Mouse (Mus musculus) Muller cell, postnatal 12 days (primary cell): Measurements from ENCODE around the gene Upf3b.
"Not testable (repeated sequence)": the region's sequence is repeated elsewhere in the genome, so short reads cannot be mapped to it uniquely, and the experiment has no call there.

ENCODE experiments used
- DNase-seq: peaks from one replicate; pipeline ENCODE4 v3.0.0-alpha.2; 2015; ENCODE audit errors: inconsistent ontology term

Gene Upf3b

DNA sequence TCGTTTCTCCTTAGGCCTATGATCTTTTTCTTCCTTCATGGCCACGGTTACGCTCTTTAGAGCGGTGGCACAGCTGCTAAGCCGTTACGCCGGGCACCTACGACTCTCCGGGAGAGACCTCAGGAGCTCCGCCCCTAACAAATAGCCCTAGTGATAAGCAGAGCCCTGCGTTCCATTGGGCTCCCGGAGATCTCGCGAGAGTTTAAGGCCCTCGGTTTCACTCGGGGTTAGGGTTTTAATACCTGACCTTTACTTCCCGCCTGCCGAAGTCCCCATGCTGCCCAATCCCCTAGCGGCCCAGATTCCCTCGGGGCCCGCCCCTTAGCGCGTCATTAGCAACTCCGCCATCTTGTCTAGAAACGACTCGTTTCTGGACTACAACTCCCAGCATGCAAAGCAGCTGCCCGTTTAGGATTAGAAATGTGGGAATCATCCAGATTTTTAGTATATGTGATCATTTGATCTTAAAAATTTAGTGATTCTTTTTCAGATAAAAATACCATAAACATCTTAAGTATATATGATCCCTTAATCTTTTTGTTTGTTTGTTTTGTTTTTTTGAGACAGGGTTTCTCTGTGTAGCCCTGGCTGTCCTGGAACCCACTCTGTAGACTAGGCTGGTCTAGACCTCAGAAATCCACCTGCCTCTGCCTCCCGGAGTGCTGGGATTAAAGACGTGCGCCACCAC is at the start of gene Upf3b:
Gene Upf3b (minus strand): TSS at position 130 of the 688 bp plus-strand sequence.
- peak; percentile 97 for DNase-seq

DNA sequence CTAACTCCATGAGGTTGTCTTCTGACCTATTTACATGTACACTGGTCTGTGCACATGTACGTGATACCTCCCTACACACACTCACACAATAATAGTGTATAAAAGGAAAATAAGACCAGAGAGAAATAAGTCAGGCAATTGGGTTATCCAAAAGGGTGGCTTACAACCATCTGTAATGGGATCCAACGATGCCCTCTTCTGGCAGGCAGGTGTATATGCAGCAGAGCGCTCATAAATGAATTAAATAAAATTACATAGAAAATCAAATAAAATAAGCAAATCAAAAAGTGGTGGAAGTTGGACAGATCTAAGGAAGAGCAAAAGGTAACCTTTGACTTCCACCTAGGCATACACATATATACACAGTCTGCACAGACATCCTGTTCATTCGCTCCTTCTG is 47.7 kb upstream of the Upf3b start:
- DNase-seq: no peak

- no peak for DNase-seq
These were observed 34.8 kb upstream of the Upf3b start for GRCm38 (mm10) chrX:37144954-37145353.

DNA sequence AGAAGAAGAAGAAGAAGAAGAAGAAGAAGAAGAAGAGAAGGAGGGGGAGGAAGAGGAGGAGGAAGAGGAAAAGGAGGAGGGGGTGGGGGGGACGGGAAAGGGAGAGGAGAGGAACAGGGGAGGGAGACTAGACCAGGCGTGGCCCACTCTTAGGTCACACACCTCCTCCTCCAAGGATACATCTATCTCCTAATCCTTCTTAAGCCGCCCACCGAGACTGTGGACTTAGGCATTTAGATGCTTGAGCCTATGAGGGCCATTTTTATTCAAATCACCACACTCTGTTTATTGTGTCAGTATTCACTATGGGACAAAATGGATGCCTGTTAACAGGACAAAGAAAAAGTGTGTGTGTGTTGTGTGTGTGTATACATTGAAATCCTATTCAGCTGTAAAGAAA is 34.4 kb upstream of the Upf3b start:
- DNase-seq: not testable (repeated sequence)

DNA sequence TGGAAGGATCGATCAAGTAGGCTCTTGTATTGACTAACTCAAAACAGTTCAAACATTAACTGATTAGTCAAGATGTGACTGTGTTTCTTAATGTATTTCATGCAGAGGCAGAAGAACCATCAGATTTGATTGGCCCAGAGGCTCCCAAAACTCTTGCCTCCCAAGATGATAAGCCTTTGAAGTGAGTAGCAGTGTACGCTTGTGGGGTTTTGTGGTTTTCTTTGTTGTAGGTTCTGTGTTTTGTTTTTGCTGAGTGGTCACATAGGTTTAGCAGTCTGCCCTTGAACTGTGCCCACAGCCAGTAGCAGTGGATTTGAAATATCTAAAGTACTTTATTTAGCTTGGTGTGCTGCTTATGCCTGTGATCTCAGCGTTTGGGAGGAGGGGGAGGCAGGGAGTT is 31.6 kb upstream of the Upf3b start:
- DNase-seq: no peak

DNA sequence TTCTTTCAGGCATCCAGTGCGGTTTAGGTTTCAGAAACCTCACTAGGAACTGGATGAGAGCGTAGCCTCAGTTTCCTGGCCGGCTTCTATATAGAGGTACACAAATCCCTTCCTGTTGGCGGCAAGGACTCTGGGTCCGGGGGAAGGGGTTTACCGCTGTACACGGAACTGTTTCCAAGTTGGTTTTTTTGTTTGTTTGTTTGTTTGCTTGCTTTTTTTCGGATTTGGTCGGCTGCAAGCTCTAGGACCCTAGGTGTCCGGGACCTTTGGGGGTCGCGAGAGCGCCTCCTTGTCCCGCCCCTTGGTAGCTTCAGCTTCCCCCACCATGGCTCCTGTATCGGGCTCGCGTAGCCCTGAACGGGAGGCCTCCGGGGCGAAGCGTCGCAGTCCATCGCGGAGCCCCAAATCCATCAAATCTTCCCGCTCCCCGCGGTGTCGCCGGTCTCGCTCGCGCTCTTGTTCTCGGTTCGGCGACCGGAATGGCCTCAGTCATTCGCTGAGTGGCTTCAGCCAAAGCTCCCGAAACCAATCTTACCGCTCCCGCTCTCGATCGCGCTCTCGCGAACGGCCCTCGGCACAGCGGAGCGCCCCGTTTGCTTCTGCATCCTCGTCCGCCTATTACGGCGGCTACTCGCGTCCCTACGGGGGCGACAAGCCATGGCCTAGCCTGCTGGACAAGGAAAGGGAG is 16.7 kb upstream of the Upf3b start, which contains the start of gene Nkap:
Gene Nkap (plus strand): TSS at position 125 of the 688 bp plus-strand sequence.
- peak; percentile 82 for DNase-seq

DNA sequence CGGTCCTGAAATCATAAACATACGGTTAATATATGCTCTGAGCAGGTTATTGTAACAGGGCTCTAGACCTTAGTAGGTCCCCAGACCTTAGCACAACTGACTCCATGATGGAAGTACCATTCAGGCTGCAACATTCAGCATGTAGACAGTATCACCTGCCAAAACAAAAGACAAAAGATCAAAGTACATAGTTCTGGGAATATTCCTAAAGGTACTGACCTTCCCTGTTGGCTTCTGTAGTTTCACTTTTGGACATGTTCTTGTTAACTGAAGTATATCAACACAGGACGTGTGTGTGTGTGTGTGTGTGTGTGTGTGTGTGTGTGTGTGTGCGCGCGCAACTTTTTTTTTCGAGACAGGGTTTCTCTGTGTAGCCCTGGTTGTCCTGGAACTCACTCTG is 15.4 kb upstream of the Upf3b start:
- no peak for DNase-seq

GRCm38 (mm10) chrX:37120212-37120611 is 10.1 kb upstream of the Upf3b start:
- DNase-seq: no peak

DNA sequence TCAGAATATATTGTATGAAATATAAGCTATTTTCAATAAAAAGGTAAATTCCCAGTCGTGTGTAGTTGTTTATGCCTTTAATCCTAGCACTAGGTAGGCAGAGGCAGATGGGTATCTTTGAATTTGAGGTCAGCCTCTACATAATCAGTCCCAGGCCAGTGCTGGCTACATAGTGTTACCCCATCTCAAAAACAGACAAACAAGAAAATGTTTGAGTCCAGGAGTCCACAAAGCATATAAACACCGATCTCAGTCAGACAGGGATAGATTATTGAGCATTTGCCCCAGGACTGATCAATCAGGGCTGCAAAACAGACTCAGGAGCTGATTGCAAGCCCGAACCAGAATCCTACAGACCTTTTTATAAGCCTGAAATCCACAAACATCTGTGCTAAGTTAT is 9.5 kb upstream of the Upf3b start:
- no peak for DNase-seq

DNA sequence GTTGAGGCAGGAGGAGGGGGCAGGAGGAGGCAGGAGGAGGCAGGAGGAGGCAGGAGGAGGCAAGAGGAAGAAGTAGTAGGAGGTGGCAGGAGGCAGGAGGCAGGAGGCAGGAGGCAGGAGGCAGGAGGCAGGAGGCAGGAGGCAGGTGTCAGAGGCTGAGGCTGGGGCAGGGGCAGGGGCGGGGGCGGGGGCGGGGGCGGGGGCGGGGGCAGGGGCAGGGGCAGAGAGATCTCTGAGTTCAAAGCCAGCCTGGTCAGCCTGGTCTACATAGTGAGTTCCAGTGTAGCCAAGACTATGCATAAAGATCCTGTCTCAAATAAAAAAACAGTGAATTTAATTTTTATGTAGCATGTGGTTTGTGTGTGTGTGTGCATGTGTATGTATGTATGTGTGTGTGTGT is 7.0 kb upstream of the Upf3b start:
- no peak for DNase-seq

DNA sequence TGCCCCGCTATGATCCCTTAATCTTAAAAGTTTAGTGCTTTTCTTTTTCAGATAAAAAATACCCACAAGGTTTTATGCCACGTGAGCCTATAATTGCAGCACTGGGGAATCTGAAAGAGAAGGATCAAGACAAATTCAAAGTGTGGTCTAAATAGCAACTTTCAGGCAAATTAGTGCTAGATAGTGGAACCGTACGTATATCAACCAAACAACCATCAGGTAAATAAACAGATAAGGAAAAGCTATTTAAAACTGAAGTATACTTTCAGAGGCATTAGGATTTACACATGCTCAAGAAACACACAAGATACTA is 715 bp upstream of the Upf3b start:
- DNase-seq: no peak

GRCm38 (mm10) chrX:37109526-37110192 is 463 bp downstream of the Upf3b start:
- DNase-seq: no peak

- DNase-seq: no peak
These were observed 6.3 kb downstream of the Upf3b start for GRCm38 (mm10) chrX:37103826-37104225.

DNA sequence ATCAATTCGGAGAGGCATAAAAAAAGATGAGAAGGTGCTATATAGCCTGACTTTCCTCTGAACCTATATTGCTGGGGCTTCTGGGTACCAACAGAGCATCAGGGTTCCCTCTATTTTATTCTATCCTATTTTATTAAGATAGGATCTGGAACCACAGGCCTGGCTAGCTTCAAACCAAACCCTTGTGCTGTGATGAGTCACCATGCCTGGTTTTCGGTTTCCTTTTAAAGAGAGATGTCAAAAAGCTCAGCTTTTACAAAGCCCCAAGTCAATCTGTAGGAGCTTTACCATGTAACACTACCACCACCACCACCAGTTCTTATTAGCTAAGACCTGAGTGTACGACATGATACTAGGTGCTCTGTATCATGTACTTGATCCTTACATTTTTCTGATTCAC is 11.4 kb downstream of the Upf3b start:
- no peak for DNase-seq

GRCm38 (mm10) chrX:37095106-37095768 is 14.9 kb downstream of the Upf3b start:
- DNase-seq: no peak

DNA sequence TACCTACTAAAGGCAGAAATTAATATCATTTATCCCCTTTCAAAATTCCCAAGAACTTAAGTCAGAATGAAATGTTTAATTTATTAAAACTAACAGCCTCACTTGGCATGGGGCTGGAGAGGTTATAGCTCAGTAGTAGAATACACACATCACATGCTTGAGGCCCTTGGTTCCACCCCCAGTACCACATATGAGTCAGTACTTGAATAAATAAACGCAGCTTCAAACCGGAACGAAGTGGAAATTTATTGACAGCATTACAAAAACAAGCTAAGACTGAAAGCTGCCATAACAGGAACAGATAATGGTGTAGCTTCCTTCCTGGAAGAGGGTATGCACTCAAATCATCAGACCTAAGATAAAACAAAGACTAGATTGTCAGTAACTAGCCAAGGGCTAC is 18.7 kb downstream of the Upf3b start:
- no peak for DNase-seq

GRCm38 (mm10) chrX:37088778-37089177 is 21.3 kb downstream of the Upf3b start:
- DNase-seq: no peak

- DNase-seq: no peak
These were observed 24.5 kb downstream of the Upf3b start for GRCm38 (mm10) chrX:37085665-37086064.

GRCm38 (mm10) chrX:37084927-37085660 is 25.0 kb downstream of the Upf3b start, which contains the start of gene Rpl39:
Gene Rpl39, minus strand, starts transcription at chrX:37085402.
- peak; percentile 95 for DNase-seq

DNA sequence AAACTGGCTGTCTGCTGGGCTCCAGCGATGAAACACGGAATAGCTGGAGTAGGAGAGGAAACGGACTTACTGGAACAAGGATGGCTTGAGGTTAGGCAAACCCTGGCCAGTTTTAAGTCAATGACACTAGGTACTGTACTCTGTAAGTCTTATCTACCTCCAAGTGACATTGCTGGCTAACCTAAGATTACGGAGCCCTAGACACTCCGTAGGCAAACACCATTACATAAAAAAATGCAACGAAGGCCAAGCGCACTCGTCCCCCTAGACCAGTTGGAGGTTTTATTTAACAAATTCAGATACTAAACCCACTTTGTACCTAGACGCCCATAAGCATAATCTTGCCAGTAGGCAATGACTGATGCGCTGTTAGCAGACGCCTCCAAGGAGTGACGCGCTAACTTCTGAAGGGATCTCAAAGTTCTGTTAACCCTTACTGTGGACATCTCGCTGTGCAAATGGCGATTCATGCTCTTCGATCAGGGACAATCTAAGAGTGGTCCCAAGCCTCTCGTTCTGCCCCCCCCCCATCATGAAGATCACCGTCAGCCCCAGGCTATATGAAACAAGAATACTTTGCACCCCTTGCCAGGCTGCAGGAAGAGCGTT is 25.7 kb downstream of the Upf3b start:
- peak; percentile 6 for DNase-seq

DNA sequence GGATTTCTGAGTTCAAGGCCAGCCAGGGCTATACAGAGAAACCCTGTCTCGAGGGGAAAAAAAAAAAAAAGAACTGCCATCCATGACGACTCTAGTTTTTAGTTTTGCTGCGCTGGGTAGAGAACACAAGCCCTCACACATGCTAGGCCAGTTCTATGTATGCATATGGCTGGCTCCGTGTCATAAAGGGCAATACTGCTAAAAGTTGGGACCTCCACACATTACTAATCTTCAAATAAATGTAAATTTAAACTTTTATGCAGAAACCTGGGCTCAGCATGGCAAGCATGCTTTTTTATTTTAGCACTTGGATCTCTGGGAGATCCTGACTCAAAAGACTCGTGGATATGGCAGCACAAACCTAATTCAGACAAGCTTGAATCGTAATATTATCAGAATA is 28.9 kb downstream of the Upf3b start:
- DNase-seq: no peak
